Mouse (Mus musculus) lung, adult 10 weeks (tissue): ENCODE results near the gene Ccnd1. TPM values are rescaled to one million over a fixed set of nuclear protein-coding genes. Genes with fewer than 3 reads are reported as not detected.

ENCODE experiments used
- polyA plus RNA-seq: library from polyadenylated mRNA; stranded (reverse); fragments of 350-450 nt; fragmentation: Illumina TruSeq; extraction: RNeasy Lipid Tissue Mini Kit (QIAGEN cat#74804); gene quantifications from one replicate; pipeline ENCODE4 v1.2.3, GENCODE M21; 2014; ENCODE audit warnings: low read depth, low replicate concordance; ENCODE audit not compliant: insufficient read depth

Ccnd1 gene
- polyA plus RNA-seq: 50.2 TPM

DNA sequence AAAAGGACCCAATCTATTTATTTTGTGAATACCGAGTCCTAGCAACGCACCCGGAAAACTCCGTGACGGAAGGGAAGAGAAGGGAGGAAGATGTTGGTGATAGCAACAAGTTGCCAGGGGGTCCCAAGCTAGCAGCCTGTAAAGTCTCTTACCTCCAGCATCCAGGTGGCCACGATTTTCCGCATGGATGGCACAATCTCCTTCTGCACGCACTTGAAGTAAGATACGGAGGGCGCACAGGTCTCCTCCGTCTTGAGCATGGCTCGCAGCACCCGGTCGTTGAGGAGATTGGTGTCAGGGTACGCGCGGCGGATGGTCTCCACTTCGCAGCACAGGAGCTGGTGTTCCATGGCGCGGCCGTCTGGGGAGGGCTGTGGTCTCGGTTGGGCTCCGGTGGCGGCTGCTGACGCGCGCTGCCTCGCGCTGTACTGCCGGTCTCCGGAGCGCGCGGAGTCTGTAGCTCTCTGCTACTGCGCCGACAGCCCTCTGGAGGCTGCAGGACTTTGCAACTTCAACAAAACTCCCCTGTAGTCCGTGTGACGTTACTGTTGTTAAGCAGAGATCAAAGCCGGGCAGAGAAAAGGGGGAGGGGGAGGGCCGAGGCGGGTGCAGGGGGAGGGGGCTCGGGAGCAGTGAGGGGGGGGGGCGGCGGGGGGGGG lies at the start of gene Ccnd1:
Gene Ccnd1, minus strand, starts transcription at position 582 of the 659 bp plus-strand sequence.

DNA sequence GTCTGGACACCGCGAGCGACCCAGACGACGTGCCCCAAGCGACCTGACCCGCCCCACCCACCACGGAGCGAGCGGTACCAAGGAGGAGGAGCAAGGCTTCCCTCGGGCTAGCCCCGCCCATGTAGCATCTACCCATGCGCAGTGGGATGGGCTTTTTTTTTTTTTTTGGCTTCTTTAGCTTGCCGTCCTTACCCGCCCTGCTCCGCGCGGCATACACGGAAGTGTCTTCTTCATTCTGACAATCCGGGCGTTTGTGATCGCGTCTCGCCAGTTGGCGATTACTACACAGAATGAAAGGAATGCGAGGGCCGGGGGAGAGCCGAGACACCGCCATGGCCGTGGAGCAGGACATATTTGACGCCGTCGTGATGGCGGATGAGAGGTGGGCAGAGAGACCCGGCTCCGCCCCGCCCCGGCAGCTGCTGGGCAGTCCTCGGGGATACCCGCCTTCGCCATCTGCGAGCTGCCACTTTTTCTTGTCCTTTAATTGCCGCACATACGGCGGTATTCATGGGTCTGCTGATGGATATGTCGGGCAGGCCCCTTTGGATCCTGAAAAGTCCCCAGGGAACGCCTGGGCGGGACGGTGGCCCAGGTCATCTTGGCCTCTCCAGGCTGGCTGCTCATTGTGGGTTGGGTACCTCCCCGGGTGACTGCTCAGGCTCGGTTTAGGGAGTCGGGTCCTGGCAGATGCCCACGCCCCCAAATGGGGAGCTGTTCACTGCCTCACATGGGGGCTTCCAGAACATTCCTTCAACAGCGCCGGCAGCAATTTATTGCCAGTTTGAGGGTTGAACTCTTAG lies 24.6 kb downstream of the Ccnd1 start, which contains the start of gene LTO1:
Gene LTO1, plus strand, starts transcription at position 153 of the 803 bp plus-strand sequence.

DNA sequence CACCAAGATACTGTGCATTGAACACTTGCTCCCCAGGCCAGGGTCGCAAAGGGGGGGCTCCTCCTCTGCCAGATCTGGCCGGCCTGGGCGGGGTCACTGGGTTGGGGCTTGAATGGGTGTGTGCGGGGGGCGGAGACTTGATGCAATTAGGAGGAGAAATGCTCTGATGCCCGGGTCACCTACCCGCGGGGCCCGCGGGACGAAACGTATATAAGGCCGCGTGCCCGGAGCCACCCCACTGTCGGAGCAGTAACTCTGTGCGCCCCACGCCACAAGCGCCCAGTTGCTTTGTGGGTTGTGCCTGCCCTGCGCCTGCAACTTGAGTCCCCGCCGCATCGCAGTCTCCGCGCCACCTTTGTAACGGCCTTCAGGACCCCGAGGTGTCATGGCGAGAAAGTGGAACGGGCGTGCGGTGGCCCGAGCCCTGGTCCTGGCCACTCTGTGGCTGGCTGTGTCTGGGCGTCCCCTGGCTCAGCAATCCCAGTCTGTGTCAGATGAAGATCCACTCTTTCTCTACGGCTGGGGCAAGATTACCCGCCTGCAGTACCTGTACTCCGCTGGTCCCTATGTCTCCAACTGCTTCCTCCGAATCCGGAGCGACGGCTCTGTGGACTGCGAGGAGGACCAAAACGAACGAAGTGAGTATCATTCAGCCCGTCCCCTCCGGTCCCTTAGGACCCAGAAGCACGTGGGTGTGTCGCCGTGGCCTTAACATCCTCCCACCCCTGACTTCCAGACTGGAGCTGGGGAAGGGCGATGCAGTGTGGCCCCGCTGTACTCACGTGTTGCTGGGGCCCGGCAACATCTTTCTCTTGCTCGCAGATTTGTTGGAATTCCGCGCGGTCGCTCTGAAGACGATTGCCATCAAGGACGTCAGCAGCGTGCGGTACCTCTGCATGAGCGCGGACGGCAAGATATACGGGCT lies 43.2 kb downstream of the Ccnd1 start, which contains the start of gene Fgf15:
Gene Fgf15, plus strand, starts transcription at position 238 of the 925 bp plus-strand sequence.

Other genes starting within 250 kb of the Ccnd1 start
- 16.6 TPM for gene Ano1, start 188.0 kb downstream of the Ccnd1 start, polyA plus RNA-seq
- gene Fgf3, start 101.8 kb downstream of the Ccnd1 start, polyA plus RNA-seq: not detected
- gene Fgf4, start 92.6 kb downstream of the Ccnd1 start, polyA plus RNA-seq: not detected
- not detected for gene Fgf15, start 43.4 kb downstream of the Ccnd1 start, polyA plus RNA-seq
- gene LTO1, start 24.8 kb downstream of the Ccnd1 start, polyA plus RNA-seq: 17.7 TPM